Mouse (Mus musculus): ENCODE measurements around the gene Slc2a3.
"Not testable (repeated sequence)": the region's sequence is repeated elsewhere in the genome, so short reads cannot be mapped to it uniquely, and the experiment has no call there.

The Slc2a3 gene

GRCm38 (mm10) chr6:122764446-122765297, 36.8 kb downstream of the Slc2a3 start:
- peak; percentile 74 to 77 for DNase-seq (ENCODE audit: low spot score in 2 of 2)

DNA sequence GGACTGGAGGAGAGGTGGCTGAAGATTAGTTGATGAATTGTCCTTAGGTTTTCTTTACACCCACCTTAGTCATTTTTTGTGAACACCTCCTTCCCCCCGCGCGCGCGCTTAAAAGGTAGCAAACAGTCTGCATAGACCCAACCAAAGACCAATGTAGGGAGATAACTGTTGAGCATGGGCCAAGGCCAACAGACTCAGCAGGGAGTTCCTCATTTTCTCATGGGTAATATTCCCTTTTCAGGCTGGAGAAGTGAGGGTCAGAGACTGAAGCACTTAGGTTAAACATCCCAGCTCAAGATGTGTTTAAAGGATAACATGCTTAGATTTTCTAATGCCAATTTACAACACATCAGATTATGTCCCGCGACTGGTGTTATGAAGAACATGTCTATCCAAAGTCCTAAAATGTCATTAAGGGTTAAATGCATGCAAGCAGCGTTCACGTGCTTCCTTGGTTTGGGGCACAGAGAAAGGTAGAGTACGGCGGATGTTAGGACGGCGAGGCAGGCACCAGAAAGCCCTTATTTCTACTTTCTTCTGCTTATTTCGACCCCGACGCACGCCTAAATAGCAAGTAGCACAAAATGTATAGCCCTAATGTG, 37.5 kb downstream of the Slc2a3 start:
- no peak for DNase-seq (ENCODE audit: low spot score in 2 of 2)

DNA sequence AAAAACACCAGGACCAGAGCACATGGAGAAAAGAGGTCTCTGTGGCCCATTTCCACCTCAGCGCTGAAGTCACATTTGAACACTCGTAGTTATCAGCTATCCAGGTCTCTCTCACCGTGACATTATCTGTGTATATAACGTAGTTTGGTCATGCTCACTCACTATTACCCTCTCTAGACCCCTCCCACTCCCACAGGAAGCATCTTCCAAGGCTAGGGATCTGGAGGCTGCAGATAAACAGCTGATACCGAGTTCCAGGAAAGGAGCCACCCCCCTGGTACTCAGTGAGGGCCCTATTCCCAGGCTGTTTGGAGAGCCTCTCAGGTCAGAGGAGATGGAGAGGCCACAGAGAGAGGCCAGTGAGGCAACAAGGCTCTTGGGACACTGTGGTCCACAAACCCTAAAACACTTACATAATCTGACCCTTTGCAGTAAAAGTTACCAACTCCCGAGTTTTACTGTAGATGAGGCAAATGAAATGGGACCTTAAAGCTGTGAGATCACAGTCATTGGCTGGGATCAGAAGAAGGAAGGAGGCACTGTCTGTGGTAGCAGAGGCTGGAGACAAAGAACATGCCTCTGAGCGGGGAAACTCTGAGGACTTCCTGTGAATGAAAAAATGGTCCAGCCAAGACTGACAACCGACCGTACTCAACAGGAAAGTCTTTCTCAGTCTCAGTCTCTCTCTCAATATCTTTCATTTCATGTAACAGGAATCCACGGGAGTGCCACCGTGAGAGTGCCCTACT, 38.3 kb downstream of the Slc2a3 start:
- no peak for DNase-seq (ENCODE audit: low spot score in 2 of 2)

DNA sequence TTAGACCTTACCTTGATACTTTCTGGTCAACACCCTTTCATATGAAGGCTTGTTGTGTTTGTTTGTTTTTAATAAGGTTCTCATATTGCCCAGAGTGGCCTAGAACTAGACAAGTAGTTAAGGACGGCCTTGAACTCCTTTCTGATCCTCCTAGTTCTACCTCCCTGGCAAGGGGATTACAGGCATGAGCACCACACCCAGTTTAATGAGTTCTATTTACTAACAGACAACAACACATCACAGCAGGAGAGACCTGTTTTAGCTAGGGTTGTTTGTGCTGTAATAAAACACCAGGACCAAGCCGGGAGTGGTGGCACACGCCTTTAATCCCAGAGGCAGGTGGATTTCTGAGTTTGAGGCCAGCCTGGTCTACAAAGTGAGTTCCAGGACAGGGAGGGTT, 39.0 kb downstream of the Slc2a3 start:
- DNase-seq (ENCODE audit: low spot score in 2 of 2) = no peak

DNA sequence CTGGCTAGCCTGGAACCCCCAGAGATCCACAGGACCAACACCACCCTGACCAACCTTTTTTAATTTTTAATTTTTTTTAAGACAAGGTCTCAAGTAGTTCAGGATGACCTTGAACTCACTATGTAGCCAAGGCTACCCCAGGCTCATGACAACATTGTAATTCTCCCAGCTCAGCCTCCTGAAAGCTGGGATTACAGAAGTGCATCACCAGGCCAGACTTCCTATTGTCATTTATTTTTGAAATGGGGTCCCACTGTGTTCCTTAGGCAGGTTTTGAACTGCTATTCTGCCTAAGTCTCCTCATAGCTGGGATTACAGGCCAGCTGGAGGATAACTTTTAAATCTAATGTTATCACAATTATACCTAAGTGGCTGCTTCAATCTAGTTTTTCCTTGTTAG, 39.5 kb downstream of the Slc2a3 start:
- no peak for DNase-seq (ENCODE audit: low spot score in 2 of 2)

DNA sequence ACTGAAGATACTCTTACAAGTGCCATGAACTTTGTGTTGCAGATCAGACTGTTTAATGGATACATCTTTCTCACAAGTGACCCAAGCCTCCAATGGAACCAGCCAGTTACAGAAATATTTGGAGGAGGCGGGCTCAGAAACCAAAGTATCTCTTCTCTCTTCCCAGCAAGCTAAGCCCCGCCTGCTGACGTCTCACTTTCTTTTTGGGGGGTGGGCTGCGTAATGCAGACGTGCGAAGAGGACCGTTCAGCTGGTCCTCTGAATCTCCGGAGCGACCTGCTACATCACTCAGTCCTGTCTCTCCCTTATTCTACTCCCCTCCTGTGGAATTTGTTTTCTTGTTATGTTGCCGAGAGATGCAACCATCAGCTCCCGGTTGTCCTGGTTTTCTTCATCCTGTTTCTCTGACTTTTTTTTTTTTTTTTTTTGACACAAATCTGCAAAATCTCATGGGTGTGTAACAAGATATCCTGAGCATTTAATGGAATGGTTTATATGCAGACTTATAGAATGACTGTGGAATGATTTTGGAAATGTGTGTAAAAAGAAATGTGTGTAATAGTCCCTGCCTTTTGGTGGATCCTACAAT, 40.3 kb downstream of the Slc2a3 start:
- peak; percentile 80 to 81 for DNase-seq (ENCODE audit: low spot score in 2 of 2)

DNA sequence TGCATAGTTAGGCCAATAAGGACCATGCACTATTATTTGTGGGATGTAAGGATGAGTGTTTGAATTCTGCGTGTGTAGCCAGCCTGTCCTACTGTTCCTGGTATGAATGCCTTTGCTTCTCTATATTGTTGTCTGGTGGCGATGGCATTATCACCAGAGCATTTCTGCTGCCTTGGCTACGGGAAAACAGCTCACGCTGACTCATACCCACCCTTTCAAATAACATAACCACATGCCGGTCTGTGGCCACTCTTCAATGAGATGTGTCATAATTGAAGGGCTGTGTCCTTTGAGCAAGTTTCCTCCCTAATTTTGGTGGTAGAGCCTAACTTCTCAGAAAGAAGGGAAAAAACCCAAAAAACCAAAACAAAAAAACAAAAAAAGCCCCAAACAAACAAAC, 42.7 kb downstream of the Slc2a3 start:
- no peak for DNase-seq (ENCODE audit: low spot score in 2 of 2)

DNA sequence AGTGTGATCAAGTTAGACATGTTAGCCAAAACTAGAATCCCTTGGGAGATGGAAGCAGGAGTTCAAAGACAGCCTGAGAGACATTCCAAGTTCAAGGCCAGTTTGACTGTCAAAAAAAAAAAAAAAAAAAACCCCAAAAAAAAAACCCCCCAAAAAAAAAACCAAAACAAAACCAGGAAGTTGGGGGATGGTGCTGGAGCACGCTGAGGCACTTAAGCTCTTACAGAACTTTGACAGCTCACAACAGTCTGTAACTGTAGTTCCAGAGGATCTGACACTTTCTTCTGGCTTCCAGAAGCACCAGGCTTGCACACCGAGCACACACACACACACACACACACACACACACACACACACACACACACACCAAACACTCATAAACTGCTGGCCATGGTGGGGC, 45.5 kb downstream of the Slc2a3 start:
- DNase-seq (ENCODE audit: low spot score in 2 of 2) = no peak

GRCm38 (mm10) chr6:122750579-122750978, 50.9 kb downstream of the Slc2a3 start:
- DNase-seq (ENCODE audit: low spot score in 2 of 2) = no peak

GRCm38 (mm10) chr6:122744505-122745249, 56.8 kb downstream of the Slc2a3 start:
- DNase-seq (ENCODE audit: low spot score in 2 of 2) = no peak

GRCm38 (mm10) chr6:122743353-122743752, 58.1 kb downstream of the Slc2a3 start:
- DNase-seq (ENCODE audit: low spot score in 2 of 2) = no peak

DNA sequence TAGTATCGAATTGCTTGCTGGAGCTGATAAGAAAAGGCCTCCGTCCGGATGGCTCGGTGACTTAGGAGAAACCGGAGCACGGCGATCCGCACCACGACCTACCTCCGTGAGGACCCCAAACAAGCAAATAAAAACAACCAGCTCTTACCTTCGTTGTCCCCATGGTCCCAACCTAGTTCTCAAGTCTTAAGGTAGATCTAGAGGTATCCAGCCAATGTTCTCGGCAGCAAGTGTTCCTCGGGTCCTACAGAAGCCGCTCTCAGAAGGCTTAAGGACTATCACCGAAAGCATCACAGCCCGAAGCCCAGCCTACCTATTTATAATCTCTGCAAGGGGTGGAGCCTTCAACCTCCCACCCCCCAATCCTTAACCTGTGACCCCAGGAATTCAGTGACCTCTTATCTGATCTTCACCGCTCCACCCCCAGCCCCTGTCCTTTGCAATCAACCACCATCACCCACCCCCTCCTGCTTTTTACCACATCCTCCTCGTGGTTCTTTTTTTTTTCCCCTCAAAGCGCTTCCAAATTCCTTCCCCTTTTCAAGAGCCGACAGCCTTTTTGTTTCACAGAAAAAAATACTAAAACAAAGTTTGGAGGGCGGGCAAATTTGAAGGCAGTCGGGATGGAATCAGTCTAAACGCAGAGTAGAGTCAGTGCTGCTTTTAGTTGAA, 59.1 kb downstream of the Slc2a3 start:
- peak in 1 of 2 experiments; percentile 48 for DNase-seq (ENCODE audit: low spot score in 2 of 2)

- DNase-seq (ENCODE audit: low spot score in 2 of 2) = no peak
Observed at GRCm38 (mm10) chr6:122741460-122742227, 59.8 kb downstream of the Slc2a3 start.

GRCm38 (mm10) chr6:122739952-122740351, 61.5 kb downstream of the Slc2a3 start:
- DNase-seq (ENCODE audit: low spot score in 2 of 2) = peak; percentile 52 to 73

GRCm38 (mm10) chr6:122719942-122720341, 81.5 kb downstream of the Slc2a3 start:
- DNase-seq (ENCODE audit: low spot score in 2 of 2) = peak in 1 of 2 experiments; percentile 54

DNA sequence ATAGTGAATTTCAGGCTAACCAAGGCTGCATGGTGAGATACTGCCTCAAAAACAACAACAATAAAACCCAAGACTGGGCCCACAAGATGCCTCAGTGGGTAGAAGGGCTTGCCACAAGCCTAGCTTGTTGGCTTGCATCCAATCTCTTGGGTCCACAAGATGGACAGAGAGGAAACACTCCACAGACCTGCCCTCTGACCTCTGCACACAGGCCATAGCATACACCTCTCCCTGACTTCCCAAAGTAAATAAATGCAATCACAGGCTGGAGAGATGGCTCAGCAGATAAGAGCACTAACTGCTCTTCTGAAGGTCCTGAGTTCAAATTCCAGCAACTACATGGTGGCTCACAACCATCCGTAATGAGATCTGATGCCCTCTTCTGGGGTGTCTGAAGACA, 83.2 kb downstream of the Slc2a3 start:
- DNase-seq (ENCODE audit: low spot score in 2 of 2) = not testable (repeated sequence)

GRCm38 (mm10) chr6:122715886-122716285, 85.6 kb downstream of the Slc2a3 start:
- no peak for DNase-seq (ENCODE audit: low spot score in 2 of 2)

DNA sequence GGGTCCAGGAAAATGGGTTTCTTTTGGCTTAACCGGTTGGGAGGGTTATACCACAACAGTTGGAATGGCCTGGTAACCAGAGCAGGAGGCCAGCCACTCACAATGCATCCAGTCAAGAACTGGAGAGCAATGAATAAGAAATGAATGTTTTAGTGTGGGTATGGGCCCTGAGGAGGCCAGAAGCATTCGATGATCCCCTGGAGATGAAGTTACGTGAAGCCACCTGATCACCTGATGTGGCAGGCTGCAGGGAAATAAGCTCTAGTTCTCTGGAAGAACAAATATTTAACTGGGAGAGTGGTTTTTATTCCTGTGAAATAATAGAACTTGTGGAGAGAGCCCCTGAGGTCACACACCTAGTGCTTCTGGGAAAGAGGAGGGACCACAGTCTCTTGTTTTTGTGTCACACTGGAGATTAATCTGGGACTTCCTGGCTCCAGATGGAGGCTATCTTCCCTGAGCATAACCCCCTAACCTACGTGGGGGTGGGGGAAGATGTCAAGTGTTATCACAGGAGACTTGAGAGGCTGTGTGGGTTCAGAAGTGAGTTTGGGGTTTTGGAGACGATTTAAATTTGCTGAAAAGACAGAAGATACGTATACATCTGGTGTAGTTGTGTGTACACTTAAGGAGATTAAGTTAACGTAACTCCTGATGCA, 86.6 kb downstream of the Slc2a3 start:
- DNase-seq (ENCODE audit: low spot score in 2 of 2) = no peak

DNA sequence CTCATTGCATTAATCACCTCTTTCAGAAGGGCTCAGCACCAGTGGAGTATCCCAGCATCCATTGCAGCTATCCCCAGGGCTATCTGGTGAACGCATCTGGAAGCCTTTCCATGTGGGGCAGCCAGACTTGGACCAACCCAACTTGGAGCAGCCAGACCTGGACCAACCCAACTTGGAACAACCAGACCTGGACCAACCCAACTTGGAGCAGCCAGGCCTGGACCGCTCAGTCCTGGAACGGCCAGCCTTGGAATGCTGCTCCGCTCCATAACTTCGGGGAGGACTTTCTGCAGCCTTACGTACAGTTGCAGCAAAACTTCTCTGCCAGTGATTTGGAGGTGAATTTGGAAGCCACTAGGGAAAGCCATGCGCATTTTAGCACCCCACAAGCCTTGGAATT, 88.3 kb downstream of the Slc2a3 start:
- DNase-seq (ENCODE audit: low spot score in 2 of 2) = not testable (repeated sequence)

DNA sequence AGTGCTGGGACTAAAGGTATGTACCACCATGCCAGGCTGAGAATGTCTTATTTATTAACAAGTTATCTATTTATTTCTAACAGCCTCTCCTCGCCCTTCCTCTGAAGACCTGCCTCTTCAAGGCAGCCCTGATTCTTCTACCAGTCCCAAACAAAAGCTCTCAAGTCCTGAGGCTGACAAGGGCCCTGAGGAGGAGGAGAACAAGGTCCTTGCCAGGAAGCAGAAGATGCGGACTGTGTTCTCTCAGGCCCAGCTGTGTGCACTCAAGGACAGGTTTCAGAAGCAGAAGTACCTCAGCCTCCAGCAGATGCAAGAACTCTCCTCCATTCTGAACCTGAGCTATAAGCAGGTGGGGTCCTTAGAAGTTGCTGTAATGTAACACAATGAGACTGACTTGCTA, 90.0 kb downstream of the Slc2a3 start:
- no peak for DNase-seq (ENCODE audit: low spot score in 2 of 2)

All from frontal cortex, postnatal 10 days (tissue).